Mouse (Mus musculus): ENCODE results near the gene St7l. TPM values are rescaled to one million over a fixed set of nuclear protein-coding genes. Genes with fewer than 3 reads are reported as not detected.

The St7l gene
- polyA plus RNA-seq, 1 experiment from 2014 or later = 33.7 TPM

DNA sequence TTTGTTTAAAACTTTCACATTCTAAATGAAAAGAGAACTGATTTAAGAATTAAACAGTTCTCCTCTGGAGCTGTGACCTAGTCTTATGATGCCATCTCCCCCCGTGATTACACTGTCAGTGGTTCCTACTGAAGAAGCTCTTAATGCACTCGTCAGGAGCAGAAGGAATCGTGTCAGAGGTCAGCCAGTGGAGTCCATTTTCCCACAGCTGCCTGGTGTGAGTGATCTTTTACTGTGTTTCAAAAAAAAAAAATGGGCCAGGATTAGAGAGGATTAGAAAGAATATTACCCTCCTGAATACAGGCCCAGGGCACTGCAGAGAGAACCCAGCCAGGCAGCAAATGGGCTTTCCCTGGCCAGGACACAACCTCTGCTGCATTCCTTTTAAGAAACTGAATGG is 51.2 kb downstream of the St7l start:
- Histone ChIP-seq H3K36me3 (replicated peaks) (peaks cover 29% of the 10 kb centered on the region), H3K9me3 (no peaks in the 10 kb centered on the region), H3K27ac (no peak overlapping the region), H3K27me3 (ENCODE audit: poor library complexity, severe bottlenecking) (peaks cover 41% of the 10 kb centered on the region), H3K4me3 (no peak overlapping the region), H3K4me1 (peaks cover 6% of the 10 kb centered on the region)
- peak; percentile 16 for DNase-seq (ENCODE audit: extremely low spot score, low spot score)
- 16% methylated on average over 3 of the region's 3 CpGs for WGBS

DNA sequence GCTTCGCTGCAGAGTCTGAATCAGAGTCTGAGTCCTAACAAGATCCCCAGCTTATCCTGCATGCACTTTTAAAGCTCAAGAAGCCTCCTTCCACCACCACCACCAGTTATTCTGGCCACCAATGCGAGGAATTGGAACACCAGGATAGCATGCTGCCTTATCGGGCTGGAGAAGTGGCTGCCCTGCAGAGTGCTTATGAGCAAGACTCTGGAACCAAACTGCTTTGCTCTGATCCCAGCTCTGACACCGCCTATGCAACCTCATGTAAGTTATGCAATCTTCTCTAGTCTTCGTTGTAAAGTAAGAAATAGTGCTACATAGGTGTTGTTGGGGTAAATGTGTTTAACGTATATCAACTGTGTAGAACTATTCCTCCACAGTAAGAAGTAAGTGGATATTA is 65.6 kb downstream of the St7l start:
- Histone ChIP-seq H3K36me3 (replicated peaks) (peaks cover 44% of the 10 kb centered on the region), H3K4me3 (no peak overlapping the region), H3K27ac (no peak overlapping the region), H3K9me3 (no peaks in the 10 kb centered on the region), H3K27me3 (ENCODE audit: poor library complexity, severe bottlenecking) (no peaks in the 10 kb centered on the region), H3K4me1 (no peaks in the 10 kb centered on the region)
- WGBS = 93% methylated on average over 6 of the region's 6 CpGs
- no peak for DNase-seq (ENCODE audit: extremely low spot score, low spot score)

DNA sequence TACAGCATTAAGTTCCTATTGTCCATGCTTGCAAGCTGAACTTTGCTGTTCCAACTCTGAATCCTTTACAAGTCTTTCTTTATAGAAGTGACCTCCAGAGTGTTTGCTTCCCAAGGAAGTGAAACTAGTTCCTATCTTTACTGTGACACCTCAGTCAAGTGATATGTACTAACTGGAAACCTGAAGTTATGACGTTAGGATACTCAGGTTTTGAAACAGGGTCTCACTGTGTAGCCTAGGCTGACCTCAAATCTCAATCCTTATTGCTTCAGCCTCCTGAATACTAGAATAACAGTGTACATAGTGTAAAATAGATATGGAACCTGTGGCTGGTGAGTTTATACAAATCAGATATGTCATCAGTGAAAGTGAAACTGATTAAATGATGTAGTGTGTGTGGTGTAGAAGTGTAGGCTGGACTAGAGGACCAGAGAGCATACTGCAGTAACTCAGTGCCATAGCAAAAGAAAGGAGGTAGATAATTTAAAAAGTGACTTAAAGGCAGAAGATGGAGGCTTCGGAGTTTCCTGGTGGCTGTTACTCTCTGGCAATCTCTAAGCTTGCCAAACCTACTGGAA is 74.0 kb downstream of the St7l start:
- Histone ChIP-seq H3K4me3 (no peak overlapping the region), H3K9me3 (no peaks in the 10 kb centered on the region), H3K27ac (no peak overlapping the region), H3K36me3 (replicated peaks) (peaks cover 37% of the 10 kb centered on the region), H3K4me1 (peaks cover 40% of the 10 kb centered on the region), H3K27me3 (ENCODE audit: poor library complexity, severe bottlenecking) (no peaks in the 10 kb centered on the region)
- WGBS = 89% methylated on average over 2 of the region's 2 CpGs
- DNase-seq (ENCODE audit: extremely low spot score, low spot score) = no peak

DNA sequence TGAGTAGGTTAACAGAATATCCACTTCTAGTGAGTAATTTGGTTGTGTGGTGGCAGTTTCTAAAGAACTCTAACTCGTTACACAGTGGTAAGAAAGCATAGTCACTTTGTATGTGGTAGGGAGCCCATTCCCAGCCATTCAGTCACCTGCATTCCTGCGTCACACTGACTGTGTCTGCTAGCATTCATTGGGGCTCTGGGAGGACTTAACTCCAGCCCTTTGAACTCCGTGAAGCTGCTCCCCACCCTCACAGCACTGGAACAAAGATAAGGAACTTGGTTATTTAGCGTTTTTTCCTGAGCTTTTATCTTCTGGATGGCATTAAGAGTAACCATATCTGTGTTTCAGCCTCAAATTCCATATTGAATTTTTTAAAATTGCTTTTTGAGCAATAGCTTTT is 74.5 kb downstream of the St7l start:
- DNase-seq (ENCODE audit: extremely low spot score, low spot score) = no peak
- peaks cover 45% of the 10 kb centered on the region for H3K4me1 ChIP-seq
- no peaks in the 10 kb centered on the region for H3K27me3 ChIP-seq (ENCODE audit: poor library complexity, severe bottlenecking)
- no peak overlapping the region for H3K4me3 ChIP-seq
- no peaks in the 10 kb centered on the region for H3K9me3 ChIP-seq
- WGBS = 26% methylated on average over 4 of the region's 4 CpGs
- peaks cover 37% of the 10 kb centered on the region for H3K36me3 ChIP-seq (replicated peaks)
- H3K27ac ChIP-seq = no peak overlapping the region

DNA sequence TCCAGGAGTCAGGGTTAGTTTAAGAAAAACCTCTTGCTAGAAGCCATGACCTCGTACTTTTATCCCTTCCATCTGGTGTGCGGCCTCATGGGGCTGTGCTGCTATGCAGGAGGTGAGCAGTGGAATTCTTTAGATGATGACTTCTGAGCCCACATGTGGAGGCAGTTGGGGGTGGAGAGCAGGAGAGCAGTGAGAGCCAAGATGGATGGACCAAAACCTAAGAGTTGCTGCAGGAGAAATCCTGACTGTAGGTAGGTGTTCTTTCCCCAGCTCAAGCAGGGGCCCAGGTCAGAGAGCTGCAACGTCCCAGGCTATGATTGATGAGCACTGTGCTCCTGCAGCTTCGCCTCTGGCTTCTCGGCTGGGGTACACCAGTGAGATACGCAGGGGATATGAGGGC is 76.9 kb downstream of the St7l start:
- Histone ChIP-seq H3K27me3 (ENCODE audit: poor library complexity, severe bottlenecking) (no peaks in the 10 kb centered on the region), H3K27ac (no peak overlapping the region), H3K36me3 (replicated peaks) (peaks cover 36% of the 10 kb centered on the region), H3K4me3 (no peak overlapping the region), H3K9me3 (no peaks in the 10 kb centered on the region), H3K4me1 (peaks cover 47% of the 10 kb centered on the region)
- 71% methylated on average over 6 of the region's 6 CpGs for WGBS
- no peak for DNase-seq (ENCODE audit: extremely low spot score, low spot score)

DNA sequence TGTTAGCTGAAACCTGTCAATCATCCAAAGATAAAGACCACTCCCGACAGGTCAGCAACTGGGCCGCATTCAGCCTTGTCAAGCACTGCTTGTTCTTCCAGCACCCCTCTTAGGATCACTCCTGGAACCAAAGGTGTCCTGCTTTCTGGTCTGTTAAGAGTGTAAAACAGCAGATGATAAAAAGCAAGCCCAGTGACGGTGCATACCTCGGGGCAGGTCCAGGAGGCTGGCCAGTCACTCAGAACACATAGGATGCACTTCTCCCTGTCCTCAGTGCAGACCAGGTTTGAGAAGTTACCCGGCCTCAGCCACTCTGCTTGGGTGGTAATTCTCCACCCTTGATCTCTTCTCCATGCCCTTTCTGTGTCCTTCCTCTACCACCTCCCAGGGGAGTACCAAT is 78.9 kb downstream of the St7l start:
- DNase-seq (ENCODE audit: extremely low spot score, low spot score) = no peak
- Histone ChIP-seq H3K27me3 (ENCODE audit: poor library complexity, severe bottlenecking) (no peaks in the 10 kb centered on the region), H3K4me1 (peaks cover 41% of the 10 kb centered on the region), H3K36me3 (replicated peaks) (peaks cover 55% of the 10 kb centered on the region), H3K27ac (no peak overlapping the region), H3K9me3 (no peaks in the 10 kb centered on the region), H3K4me3 (no peak overlapping the region)
- WGBS = 62% methylated on average over 5 of the region's 5 CpGs

DNA sequence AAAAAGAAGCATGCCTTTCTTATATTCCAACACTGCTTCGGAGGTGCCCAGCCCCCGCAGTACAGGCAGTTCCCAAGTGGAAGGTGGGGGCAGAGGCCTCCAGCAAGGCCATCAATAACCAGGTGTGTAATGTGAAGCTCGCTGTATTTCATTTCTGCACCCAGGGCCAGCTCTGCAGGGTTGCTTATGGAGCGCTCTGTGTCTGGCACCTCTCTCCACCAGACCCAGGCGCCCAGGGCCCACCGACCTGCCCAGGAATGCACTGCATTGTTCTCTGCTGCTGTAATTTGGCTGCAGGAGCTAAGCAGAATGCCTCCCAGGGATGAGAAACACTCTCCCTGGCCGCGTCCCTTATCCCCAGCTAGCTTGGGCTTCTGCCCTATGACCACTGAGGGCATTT is 79.5 kb downstream of the St7l start:
- peaks cover 34% of the 10 kb centered on the region for H3K4me1 ChIP-seq
- H3K27me3 ChIP-seq (ENCODE audit: poor library complexity, severe bottlenecking) = no peaks in the 10 kb centered on the region
- H3K36me3 ChIP-seq (replicated peaks) = peaks cover 60% of the 10 kb centered on the region
- peak overlapping the region; percentile 4; the same call in 1 of the 2 replicates for H3K27ac ChIP-seq
- H3K9me3 ChIP-seq = no peaks in the 10 kb centered on the region
- no peak for DNase-seq (ENCODE audit: extremely low spot score, low spot score)
- WGBS = 32% methylated on average over 8 of the region's 8 CpGs
- no peak overlapping the region for H3K4me3 ChIP-seq

DNA sequence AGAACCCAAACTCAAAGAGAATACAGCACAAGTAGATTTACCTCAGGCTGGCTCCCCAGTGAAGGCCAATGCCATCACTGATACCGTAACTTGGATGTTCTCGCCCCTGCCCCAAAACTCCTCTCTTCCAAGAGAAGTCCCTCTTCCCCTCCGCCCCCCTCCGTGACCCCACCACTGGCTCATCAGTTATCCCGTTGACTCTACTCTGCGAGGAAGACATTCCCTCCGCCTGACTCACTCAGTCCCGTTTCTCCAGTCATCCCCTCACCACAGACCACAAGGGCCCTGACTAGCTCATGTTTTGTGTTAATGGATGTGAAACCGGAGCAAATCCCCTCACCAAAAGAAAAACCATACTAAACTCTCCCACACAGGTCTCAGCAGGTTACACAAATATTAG is 81.1 kb downstream of the St7l start:
- DNase-seq (ENCODE audit: extremely low spot score, low spot score) = no peak
- Histone ChIP-seq H3K9me3 (no peaks in the 10 kb centered on the region), H3K4me3 (no peak overlapping the region), H3K4me1 (peaks cover 32% of the 10 kb centered on the region), H3K27ac (no peak overlapping the region), H3K36me3 (replicated peaks) (peaks cover 59% of the 10 kb centered on the region), H3K27me3 (ENCODE audit: poor library complexity, severe bottlenecking) (no peaks in the 10 kb centered on the region)
- WGBS = 85% methylated on average over 9 of the region's 9 CpGs

DNA sequence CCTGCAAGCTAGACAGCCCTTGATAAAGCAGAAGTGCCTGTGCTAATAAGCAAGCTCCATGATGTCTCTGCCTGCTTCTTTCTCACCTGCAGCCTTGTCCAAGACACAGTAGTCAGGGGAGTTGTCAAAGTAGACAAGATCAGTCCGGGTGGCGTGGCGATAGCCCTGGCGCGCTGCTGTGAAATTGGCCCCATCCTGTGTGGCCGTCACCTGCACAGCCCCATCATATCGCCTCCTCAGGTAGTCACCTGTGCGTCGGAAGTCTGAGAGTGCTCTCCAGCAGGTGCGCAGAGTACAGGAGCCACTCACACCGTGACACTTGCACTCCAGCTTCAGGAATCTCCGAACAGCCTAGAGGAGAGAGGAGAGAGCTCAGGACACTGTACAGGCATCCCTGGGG is 87.1 kb downstream of the St7l start:
- WGBS = 96% methylated on average over 12 of the region's 12 CpGs
- no peaks in the 10 kb centered on the region for H3K4me1 ChIP-seq
- H3K9me3 ChIP-seq = no peaks in the 10 kb centered on the region
- H3K27ac ChIP-seq = no peak overlapping the region
- H3K27me3 ChIP-seq (ENCODE audit: poor library complexity, severe bottlenecking) = no peaks in the 10 kb centered on the region
- H3K4me3 ChIP-seq = no peak overlapping the region
- DNase-seq (ENCODE audit: extremely low spot score, low spot score) = no peak
- peaks cover 80% of the 10 kb centered on the region for H3K36me3 ChIP-seq (replicated peaks)

DNA sequence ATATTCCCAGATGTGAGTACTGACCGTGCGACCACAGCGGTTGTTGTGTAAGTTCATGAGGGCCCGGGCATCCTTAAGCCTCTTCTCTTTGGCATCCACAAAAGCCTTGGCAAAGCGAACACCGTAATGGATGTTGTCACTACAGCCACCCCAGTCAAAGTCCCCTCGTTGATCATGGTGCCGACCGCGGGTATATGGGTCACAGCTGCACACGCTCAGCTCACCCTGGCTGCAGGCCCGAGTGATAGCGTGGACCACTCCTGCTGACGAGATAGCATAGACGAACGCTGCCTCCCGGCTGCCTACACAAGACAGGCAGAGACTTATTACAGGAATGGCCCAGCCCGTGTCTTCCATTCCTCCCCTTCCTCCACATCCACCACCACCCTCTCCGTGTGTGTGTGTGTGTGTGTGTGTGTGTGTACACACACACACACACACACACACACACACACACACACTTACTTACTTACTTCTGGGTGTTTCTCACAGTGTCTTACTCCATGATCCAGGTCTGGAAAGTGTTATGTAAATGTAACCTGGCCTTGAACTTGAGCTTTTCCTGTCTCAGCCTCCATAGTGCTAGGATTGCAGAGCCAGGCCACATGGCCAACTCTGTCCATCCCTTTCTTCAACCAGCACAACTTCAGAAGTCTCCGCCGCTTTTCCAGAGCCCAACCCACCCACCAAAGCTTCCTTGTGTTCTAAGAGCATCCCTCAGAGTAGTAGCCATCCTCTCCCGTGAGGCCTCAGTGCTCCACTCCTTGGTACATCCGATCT is 89.3 kb downstream of the St7l start:
- 94% methylated on average over 23 of the region's 23 CpGs for whole genome bisulfite sequencing
- Histone ChIP-seq H3K36me3 (replicated peaks) (peaks cover 67% of the 10 kb centered on the region), H3K27me3 (ENCODE audit: poor library complexity, severe bottlenecking) (peaks cover 4% of the 10 kb centered on the region; the same call in 1 of the 2 replicates), H3K4me3 (no peak overlapping the region), H3K4me1 (0 out of 2 replicates have a peak, but pooled peaks cover 7% of the 10 kb centered on the region), H3K9me3 (no peaks in the 10 kb centered on the region), H3K27ac (no peak overlapping the region)
- DNase-seq (ENCODE audit: extremely low spot score, low spot score) = no peak

DNA sequence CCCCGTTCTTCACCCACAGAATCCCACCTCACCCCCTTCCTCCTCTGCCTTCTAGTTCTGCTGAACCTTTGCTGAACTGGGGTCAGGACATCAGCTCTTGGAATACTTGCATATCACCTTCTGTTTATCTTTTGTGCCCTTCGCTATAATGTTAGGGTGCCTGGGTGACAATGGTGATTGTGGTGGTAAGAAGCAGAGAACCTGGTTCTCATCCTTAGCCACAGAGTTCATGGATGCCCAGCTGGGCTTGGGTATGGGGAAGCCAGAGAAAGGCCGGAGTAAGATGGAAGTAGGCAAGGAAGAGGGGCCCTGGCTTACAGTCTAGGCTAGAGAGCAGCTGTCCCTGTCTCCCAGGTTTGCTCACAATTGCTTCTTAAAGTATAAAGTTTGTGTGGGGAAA is 90.3 kb downstream of the St7l start:
- DNase-seq (ENCODE audit: extremely low spot score, low spot score) = no peak

DNA sequence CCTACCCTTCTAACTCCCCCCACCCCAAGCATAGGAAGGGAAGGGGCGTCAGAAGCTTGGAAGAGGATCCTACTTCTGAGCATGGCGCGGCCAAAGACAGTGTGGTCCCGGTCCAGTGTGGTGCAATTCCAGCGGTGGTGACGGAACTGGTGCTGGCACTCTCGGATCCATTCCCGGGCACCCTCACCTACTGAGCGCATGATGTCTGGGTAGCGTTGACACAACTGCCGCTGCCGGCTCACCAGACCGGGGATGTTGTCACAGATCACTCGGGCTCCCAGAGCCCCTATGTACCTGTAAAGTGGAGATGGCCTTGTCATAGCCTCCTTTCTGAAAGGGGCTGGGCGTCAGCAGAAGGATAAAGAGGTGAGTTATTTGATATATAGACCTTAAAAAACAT is 90.7 kb downstream of the St7l start:
- no peak for DNase-seq (ENCODE audit: extremely low spot score, low spot score)

More for the DNA sequence above, 90.3 kb downstream of the St7l start:
- H3K9me3 ChIP-seq = no peaks in the 10 kb centered on the region
- 0 out of 2 replicates have a peak, but pooled peaks cover 7% of the 10 kb centered on the region for H3K4me1 ChIP-seq
- 95% methylated on average over 3 of the region's 3 CpGs for WGBS
- peaks cover 15% of the 10 kb centered on the region for H3K27me3 ChIP-seq (ENCODE audit: poor library complexity, severe bottlenecking)
- no peak overlapping the region for H3K27ac ChIP-seq
- peaks cover 60% of the 10 kb centered on the region for H3K36me3 ChIP-seq (replicated peaks)
- no peak overlapping the region for H3K4me3 ChIP-seq

DNA sequence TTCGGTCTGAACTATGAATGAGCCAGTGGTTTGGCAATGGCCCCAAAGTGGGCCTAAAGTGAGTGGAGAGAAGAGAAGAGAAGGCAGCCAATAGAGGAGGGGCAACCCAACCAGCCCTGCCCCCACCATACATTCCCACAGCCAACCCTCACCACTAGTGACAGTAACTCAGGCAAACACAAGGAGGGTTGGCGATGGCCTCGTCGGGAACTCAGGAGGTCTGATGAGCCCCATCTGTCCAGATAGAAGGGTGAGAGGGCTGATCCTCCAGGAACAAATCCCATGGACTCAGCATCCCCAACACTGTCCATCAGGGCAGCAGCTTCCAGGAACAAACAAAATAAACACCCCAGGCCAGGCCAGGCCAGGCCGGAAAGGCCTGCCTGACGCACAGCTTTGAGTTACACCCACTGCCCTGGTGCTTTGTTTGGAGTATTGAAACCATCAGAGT is 92.4 kb downstream of the St7l start:
- DNase-seq (ENCODE audit: extremely low spot score, low spot score) = no peak
- H3K4me3 ChIP-seq = no peak overlapping the region

More for the DNA sequence above, 90.7 kb downstream of the St7l start:
- no peak overlapping the region for H3K27ac ChIP-seq
- peaks cover 19% of the 10 kb centered on the region for H3K27me3 ChIP-seq (ENCODE audit: poor library complexity, severe bottlenecking)
- H3K36me3 ChIP-seq (replicated peaks) = peaks cover 59% of the 10 kb centered on the region
- H3K9me3 ChIP-seq = no peaks in the 10 kb centered on the region
- no peak overlapping the region for H3K4me3 ChIP-seq
- WGBS = 96% methylated on average over 15 of the region's 15 CpGs
- peaks cover 7% of the 10 kb centered on the region; the same call in 1 of the 2 replicates for H3K4me1 ChIP-seq

More for the DNA sequence above, 92.4 kb downstream of the St7l start:
- peaks cover 35% of the 10 kb centered on the region for H3K27me3 ChIP-seq (ENCODE audit: poor library complexity, severe bottlenecking)
- H3K9me3 ChIP-seq = no peaks in the 10 kb centered on the region
- no peak overlapping the region for H3K27ac ChIP-seq
- H3K36me3 ChIP-seq (replicated peaks) = peaks cover 43% of the 10 kb centered on the region
- WGBS = 88% methylated on average over 6 of the region's 6 CpGs
- peaks cover 23% of the 10 kb centered on the region for H3K4me1 ChIP-seq

Measured in forebrain, embryonic 10.5 days (tissue).